Mouse (Mus musculus): ENCODE results near the gene Gm20479.

Gene Gm20479

DNA sequence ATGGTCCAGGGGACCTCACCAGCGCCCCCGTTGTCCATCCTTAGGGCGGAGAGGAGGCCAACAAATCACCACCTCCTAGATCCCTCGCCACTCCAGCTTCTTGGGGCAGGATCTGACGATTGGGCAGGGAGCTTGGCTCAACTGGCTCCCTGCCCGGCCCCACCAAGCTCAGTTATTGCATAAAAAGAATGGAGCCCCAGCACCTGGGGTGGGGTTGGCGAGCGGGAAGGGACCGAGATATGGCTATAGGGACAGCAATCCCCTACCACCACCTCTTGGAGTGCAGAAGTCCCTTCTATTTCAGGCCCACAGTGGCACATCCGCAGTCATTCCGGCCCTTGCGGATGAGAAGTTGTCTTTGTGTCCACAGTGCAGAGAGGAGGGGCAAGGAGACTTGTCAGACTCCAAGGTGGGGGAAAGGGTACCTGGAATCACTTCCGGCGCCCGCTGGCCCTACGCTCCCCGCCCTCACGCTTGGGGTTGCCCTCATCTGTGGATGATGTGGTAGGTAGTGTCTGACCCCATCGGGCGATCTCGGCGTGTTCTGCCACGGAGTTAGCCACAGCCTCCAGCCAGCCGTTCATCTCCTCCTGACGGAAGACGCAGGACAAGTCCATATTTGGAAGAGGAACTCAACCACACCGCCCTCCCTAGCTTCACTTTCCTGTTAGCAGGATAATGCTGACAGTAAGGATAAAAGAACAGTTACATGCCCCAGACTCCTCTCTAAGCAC lies at the start of gene Gm20479:
Gene Gm20479, minus strand, starts transcription at position 559 of the 734 bp plus-strand sequence.
- peak; percentile 24 for DNase-seq

DNA sequence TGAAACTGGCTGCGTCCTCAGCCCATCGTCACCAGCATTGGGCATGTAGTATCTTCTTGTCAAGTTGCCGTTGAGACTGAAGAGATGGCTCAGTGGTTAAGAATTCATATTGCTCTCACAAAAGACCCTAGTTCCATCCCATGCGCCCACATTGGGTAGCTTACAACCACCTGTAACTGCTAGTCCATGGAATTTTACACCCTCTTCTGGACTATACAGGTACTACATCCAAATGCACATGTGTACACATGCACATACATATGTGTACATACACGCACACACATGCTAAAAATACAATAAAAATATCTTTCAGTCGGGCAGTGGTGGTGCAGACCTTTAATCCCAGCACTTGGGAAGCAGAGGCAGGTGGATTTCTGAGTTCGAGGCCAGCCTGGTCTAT lies 49.3 kb upstream of the Gm20479 start:
- no peak for DNase-seq

GRCm38 (mm10) chr7:27404203-27404942 lies 47.2 kb upstream of the Gm20479 start:
- no peak for DNase-seq

DNA sequence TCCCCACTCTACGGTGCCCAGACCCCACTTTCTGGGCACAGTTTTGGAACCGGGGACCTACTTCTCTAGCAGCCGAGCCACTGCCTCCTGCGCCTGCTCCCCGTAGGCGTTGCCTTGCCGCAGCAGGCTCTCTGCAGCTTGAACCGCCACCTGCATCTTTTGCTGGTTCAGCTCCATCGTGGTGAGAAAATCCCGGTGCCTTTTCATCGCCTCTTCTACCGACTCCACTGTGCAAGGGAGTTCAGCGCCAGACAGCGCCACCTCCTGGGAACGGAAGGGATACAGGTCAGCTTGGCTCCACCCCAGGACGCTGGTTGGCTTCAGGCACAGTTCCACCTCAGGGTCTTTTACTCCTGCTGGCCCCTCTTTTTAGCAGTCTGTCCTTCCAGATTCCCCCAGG lies 45.5 kb upstream of the Gm20479 start:
- DNase-seq, result peak; percentile 66

GRCm38 (mm10) chr7:27400545-27400944 lies 43.3 kb upstream of the Gm20479 start:
- no peak for DNase-seq

GRCm38 (mm10) chr7:27397048-27397949 lies 40.1 kb upstream of the Gm20479 start:
- DNase-seq, result peak; percentile 16

DNA sequence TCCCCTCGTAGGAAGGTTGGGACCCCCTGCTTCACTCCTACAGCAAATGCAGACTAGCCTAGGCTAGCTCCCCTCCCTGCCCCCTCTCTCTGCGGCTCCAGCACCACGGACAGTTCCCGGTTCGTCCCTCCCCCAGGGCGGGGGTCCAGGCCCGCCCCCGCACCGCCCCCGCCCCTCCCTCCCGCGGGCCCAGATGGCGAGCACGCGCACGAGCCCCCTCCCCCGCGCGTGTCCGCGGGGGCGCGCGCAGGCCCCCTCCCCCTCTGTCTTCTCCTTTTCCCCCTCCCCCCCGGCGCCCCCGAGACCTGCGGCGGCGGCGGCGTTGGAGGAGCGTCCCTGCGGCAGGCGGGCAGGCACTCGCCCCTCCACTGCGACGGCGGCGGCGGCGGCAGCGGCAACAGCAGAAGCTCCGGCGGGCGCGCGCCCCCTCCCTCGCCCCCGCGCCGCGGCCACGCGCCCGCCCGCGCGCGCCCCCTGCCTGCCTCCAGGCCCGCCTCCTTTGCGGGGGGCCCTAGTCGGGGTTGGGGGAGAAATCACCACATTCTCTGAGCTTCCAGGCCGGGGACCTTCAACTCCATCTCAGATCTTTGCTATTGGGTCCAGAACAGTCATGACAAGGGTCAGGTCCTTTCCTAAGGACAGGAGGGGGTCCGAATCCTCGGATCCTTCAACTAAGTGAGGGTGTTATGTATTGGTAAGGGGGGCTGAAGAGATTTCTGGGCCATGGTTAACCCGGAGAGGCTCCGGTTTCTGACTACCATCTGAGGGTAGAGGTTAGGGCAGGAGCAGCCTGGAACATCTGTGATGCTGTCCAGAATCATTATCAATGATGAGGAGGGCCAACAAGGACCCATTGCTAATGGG lies 39.2 kb upstream of the Gm20479 start:
- DNase-seq, result peak; percentile 32

DNA sequence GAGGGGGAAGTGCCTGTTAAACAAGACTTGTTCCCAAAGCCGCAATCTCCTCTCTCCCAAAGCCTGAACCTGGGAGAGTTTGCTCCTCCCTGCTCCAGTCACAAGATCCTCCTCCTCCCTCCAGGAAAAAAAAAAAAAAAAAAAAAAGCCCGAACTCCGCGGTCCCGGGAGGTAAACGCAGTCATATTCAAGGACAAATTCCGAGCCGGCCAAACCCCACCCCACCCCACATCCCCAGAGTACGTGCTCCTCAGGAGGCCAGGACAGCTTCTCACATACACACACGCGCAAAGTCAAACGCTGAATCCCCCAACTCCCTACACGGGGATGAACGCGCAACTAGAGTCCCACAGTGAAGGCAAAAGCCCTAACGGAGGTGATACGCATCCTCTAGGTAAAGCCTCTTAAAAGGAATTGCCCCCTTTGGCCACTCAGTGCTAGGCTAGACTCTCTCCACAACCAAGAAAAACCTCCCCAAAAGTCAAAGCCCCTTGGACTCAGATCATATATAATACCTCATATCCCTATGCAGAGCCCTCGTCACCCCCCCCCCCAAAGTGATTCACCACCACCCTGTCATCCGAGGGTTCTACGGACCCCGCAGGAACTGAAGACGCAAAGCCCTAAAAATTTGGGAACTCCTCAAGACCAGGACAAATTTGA lies 38.4 kb upstream of the Gm20479 start:
- no peak for DNase-seq

GRCm38 (mm10) chr7:27391416-27391815 lies 34.2 kb upstream of the Gm20479 start:
- no peak for DNase-seq

DNA sequence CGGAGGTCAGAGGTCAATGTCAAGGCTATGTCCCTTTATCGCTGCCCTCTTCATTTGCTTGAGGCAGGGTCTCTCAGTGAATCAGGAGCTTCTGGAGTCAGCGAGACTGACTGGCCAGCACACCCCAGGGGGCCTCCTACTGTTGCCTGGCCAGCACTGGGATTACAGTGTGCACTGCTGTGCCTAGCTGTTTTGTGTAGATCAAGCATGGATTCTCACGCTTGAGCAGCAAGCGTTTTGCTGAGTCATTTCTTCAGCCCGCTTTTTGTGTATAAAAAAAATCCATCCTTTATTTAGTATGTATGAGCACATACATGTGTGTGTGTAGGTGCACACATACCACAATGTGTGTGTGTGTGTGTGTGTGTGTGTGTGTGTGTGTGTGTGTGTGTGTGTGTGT lies 32.0 kb upstream of the Gm20479 start:
- DNase-seq, result no peak

GRCm38 (mm10) chr7:27384731-27385130 lies 27.5 kb upstream of the Gm20479 start:
- peak; percentile 83 for DNase-seq

DNA sequence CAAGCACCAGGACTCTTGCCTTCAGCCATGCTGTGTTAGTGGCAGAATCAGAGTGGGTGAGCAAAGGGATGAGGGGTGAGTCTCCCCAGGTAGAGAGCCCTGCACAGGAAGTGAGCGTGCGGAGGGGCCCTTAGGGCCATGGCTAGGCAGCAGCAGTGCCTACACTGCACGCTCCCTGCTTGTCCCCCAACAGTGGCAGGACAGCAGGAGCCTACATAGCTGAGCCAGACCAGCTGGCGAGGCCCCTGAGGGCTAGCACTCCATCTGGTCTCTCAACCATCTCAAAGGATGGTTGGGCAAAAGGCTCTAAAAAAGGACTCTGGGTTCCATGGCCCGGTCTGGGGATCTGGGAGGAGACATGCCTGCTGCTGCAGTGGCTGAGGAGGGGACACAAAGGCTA lies 26.9 kb upstream of the Gm20479 start:
- DNase-seq, result no peak

DNA sequence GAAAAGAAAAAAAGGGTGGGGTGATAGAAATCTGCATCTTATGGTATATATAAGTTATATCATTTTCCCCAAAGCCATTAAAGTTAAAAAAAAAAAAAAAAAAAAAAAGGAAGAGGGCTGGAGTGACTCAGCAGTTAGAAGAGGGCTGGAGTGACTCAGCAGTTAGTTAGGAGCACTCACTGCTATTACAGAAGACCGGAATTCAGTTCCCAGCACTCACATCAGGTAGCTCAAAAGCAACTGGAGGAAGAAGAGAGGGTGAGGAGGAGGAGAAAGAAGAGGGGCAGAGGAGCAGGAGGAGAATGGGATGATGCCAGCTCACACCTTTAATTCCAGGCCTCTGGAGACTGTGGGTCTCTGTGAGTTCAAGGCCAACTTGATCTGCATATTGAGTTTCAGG lies 26.0 kb upstream of the Gm20479 start:
- DNase-seq, result no peak

GRCm38 (mm10) chr7:27381560-27381959 lies 24.3 kb upstream of the Gm20479 start:
- DNase-seq, result no peak

GRCm38 (mm10) chr7:27381009-27381408 lies 23.8 kb upstream of the Gm20479 start:
- no peak for DNase-seq

GRCm38 (mm10) chr7:27379836-27380235 lies 22.6 kb upstream of the Gm20479 start:
- no peak for DNase-seq

- DNase-seq, result peak; percentile 39
These were observed 21.2 kb upstream of the Gm20479 start for GRCm38 (mm10) chr7:27378431-27378830.

GRCm38 (mm10) chr7:27375274-27375673 lies 18.1 kb upstream of the Gm20479 start:
- DNase-seq, result no peak

- no peak for DNase-seq
These were observed 14.7 kb upstream of the Gm20479 start for GRCm38 (mm10) chr7:27371715-27372462.

GRCm38 (mm10) chr7:27369111-27369510 lies 11.9 kb upstream of the Gm20479 start:
- DNase-seq, result no peak

DNA sequence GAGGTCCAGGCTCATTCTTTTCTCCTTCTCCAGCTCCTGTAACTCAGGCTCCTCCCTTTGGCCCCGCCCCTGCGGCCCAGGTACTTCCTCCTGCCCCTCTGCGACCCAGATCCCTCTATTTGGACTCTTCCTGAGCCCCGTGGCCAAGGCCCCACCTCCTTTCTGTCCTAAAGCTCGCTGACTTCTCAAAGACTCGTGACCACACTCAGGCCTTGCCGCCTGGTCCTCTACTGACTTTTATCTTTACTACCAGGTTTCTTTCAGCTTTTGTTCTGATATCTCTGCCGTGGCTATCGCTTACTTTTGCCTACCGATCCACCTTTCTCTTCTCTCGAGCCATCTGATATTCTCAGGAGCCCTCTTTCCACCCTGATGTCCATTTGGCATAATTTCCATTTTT lies 10.8 kb upstream of the Gm20479 start:
- DNase-seq, result no peak
